8 mouse cellular contexts compared by ENCODE assay signal in genomic region chr3:69004437-69005337, GRCm38 (mm10). TPM values are rescaled to one million over a fixed set of nuclear protein-coding genes. Genes with fewer than 3 reads are reported as not detected.
DNase-seq lines count a peak whose midpoint lies in the region; ATAC-seq lines count a peak whose summit lies in the region.

Ift80 (minus strand) TSS chr3:69004570.
Smc4 (plus strand) TSS chr3:69004738.

- peaks cover 5% of the 10 kb centered on the region; the same call in 1 of the 2 replicates for H3K36me3 ChIP-seq in heart, embryonic 13.5 days
- H3K36me3 ChIP-seq in liver, embryonic 12.5 days, result peaks cover 40% of the 10 kb centered on the region
- no peaks in the 10 kb centered on the region for H3K36me3 ChIP-seq in stomach, embryonic 15.5 days

- DNase-seq in CD4-positive, CD25-positive, alpha-beta regulatory T cell, adult 2 months (ENCODE audit: low read depth, low spot score), result peak; percentile 98
- peak; percentile 67 for DNase-seq in fat pad, adult 2 months (ENCODE audit: extremely low read depth, low read depth, low spot score)
- DNase-seq in kidney, postnatal 10 days, result peak; percentile 97
- DNase-seq in natural killer cell, adult 2 months (ENCODE audit: low spot score in 2 of 2), result peak; percentile 95 to 96

- peak; percentile 87 for ATAC-seq in heart, embryonic 13.5 days (ENCODE audit: extremely low read depth, insufficient number of reproducible peaks, low FRiP score, low TSS enrichment)
- ATAC-seq in liver, embryonic 12.5 days, result peak; percentile 89
- peak; percentile 96 for ATAC-seq in stomach, embryonic 15.5 days (ENCODE audit: insufficient read depth, low FRiP score, low read depth)

- no peaks in the 10 kb centered on the region for H3K27me3 ChIP-seq in heart, embryonic 13.5 days (replicated peaks)
- H3K27me3 ChIP-seq in liver, embryonic 12.5 days (replicated peaks), result no peaks in the 10 kb centered on the region
- no peaks in the 10 kb centered on the region for H3K27me3 ChIP-seq in stomach, embryonic 15.5 days (replicated peaks)

- H3K9me3 ChIP-seq in heart, embryonic 13.5 days, result no peaks in the 10 kb centered on the region
- no peaks in the 10 kb centered on the region for H3K9me3 ChIP-seq in liver, embryonic 12.5 days (replicated peaks)
- no peaks in the 10 kb centered on the region for H3K9me3 ChIP-seq in stomach, embryonic 15.5 days

- peak within 1 kb of the TSS; percentile 97 for H3K27ac ChIP-seq in brown adipose tissue, adult 24 weeks (replicated peaks; ENCODE audit: low read depth, low read length)
- peak within 1 kb of the TSS; percentile 97 for H3K27ac ChIP-seq in heart, embryonic 13.5 days (replicated peaks)
- H3K27ac ChIP-seq in liver, embryonic 12.5 days, result peak within 1 kb of the TSS; percentile 98
- peak within 1 kb of the TSS; percentile 94 for H3K27ac ChIP-seq in stomach, embryonic 15.5 days

- H3K4me2 ChIP-seq in heart, embryonic 13.5 days, result peak within 1 kb of the TSS; percentile 68
- peak within 1 kb of the TSS; percentile 79 for H3K4me2 ChIP-seq in liver, embryonic 12.5 days
- H3K4me2 ChIP-seq in stomach, embryonic 15.5 days, result peak within 1 kb of the TSS; percentile 73

- peak within 1 kb of the TSS; percentile 91 for H3K4me3 ChIP-seq in brown adipose tissue, adult 24 weeks (ENCODE audit: insufficient read depth, low read depth, low read length)
- peak within 1 kb of the TSS; percentile 95 for H3K4me3 ChIP-seq in heart, embryonic 13.5 days
- H3K4me3 ChIP-seq in liver, embryonic 12.5 days, result peak within 1 kb of the TSS; percentile 100
- peak within 1 kb of the TSS; percentile 97 for H3K4me3 ChIP-seq in stomach, embryonic 15.5 days (replicated peaks)

- peak within 1 kb of the TSS; percentile 96 for H3K9ac ChIP-seq in heart, embryonic 13.5 days
- peak within 1 kb of the TSS; percentile 99 for H3K9ac ChIP-seq in liver, embryonic 12.5 days
- peak within 1 kb of the TSS; percentile 86 for H3K9ac ChIP-seq in stomach, embryonic 15.5 days

- H3K4me1 ChIP-seq in brown adipose tissue, adult 24 weeks (ENCODE audit: control insufficient read depth, insufficient read depth, insufficient read length, low read length), result no peaks in the 10 kb centered on the region
- H3K4me1 ChIP-seq in heart, embryonic 13.5 days, result peaks cover 20% of the 10 kb centered on the region
- H3K4me1 ChIP-seq in liver, embryonic 12.5 days, result peaks cover 26% of the 10 kb centered on the region
- peaks cover 4% of the 10 kb centered on the region; the same call in 1 of the 2 replicates for H3K4me1 ChIP-seq in stomach, embryonic 15.5 days

- WGBS in heart, embryonic 13.5 days, result under 1% methylated on average over 72 of the region's 76 CpGs
- WGBS in liver, embryonic 12.5 days (ENCODE audit: insufficient replicate concordance), result under 1% methylated on average over 65 of the region's 76 CpGs
- WGBS in stomach, embryonic 15.5 days, result under 1% methylated on average over 76 of the region's 76 CpGs

RNA-seq across cellular contexts. Expression of gene Ift80, which starts in this region (rescaled TPM):
- 2.7 and 3.3 TPM in 2 replicates for polyA plus RNA-seq in brown adipose tissue, adult 24 weeks (2012; ENCODE audit: insufficient read depth, insufficient read length, missing spikeins)
- 7.4 and 8.8 TPM in 2 replicates for polyA plus RNA-seq in heart, embryonic 13.5 days (2015; fragmentation: Nextera tagmentation; extraction: Ambion mirVana)
- 6.8 and 7.1 TPM in 2 replicates for polyA plus RNA-seq in liver, embryonic 12.5 days (2016; fragmentation: Nextera tagmentation; extraction: Ambion mirVana)
- 11.1 and 12.1 TPM in 2 replicates for polyA plus RNA-seq in stomach, embryonic 15.5 days (2015; fragmentation: Nextera tagmentation; extraction: Ambion mirVana)

RNA-seq across cellular contexts. Expression of gene Smc4, which starts in this region (rescaled TPM):
- polyA plus RNA-seq in brown adipose tissue, adult 24 weeks (2012; ENCODE audit: insufficient read depth, insufficient read length, missing spikeins), result 6.3 and 7.3 TPM in 2 replicates
- polyA plus RNA-seq in heart, embryonic 13.5 days (2015; fragmentation: Nextera tagmentation; extraction: Ambion mirVana), result 145 and 155 TPM in 2 replicates
- polyA plus RNA-seq in liver, embryonic 12.5 days (2016; fragmentation: Nextera tagmentation; extraction: Ambion mirVana), result 178 and 181 TPM in 2 replicates
- polyA plus RNA-seq in stomach, embryonic 15.5 days (2015; fragmentation: Nextera tagmentation; extraction: Ambion mirVana), result 158 and 168 TPM in 2 replicates

Comparison
In these comparisons a context has a peak if more than half of its experiments do, and no peak if none do; other contexts are left out.
1. Peak in every context shown above with its lines: DNase-seq, ATAC-seq, H3K4me3 ChIP-seq and H3K27ac ChIP-seq.
2. RNA of gene Smc4 (polyA plus RNA-seq): 178 to 181 TPM in liver, embryonic 12.5 days, 158 to 168 TPM in stomach, embryonic 15.5 days and 145 to 155 TPM in heart, embryonic 13.5 days; 6.3 to 7.3 TPM in brown adipose tissue, adult 24 weeks; every median in the first group is over 10 times any median in the second.